Mouse (Mus musculus) embryonic fibroblast, embryonic 13.5 days (primary cell): ENCODE measurements around the gene 3110082I17Rik. TPM values are rescaled to one million over a fixed set of nuclear protein-coding genes. Genes with fewer than 3 reads are reported as not detected.

ENCODE experiments used
- H3K27ac ChIP-seq: 2 replicates; pipeline ENCODE4 v1.5.1; 2012; ENCODE audit warnings: low read length, control low read depth, inconsistent platforms; ENCODE audit not compliant: insufficient read depth
- H3K4me1 ChIP-seq: 2 replicates; pipeline ENCODE4 v1.6.1; 2011; ENCODE audit warnings: low read length; ENCODE audit not compliant: control insufficient read depth, insufficient read depth
- H3K4me3 ChIP-seq: 2 replicates; pipeline ENCODE4 v1.5.1; 2011; ENCODE audit warnings: mild to moderate bottlenecking, control low read depth, low read length; ENCODE audit not compliant: insufficient read depth
- CTCF ChIP-seq: IDR thresholded peaks from 2 replicates; pipeline ENCODE4 v1.5.1; 2011; ENCODE audit warnings: mild to moderate bottlenecking, control low read depth, low read length, moderate library complexity, borderline replicate concordance; ENCODE audit not compliant: insufficient read depth
- POLR2A ChIP-seq: IDR thresholded peaks from 2 replicates; pipeline ENCODE4 v1.6.1; 2011; ENCODE audit warnings: low read depth, mild to moderate bottlenecking, control low read depth, low read length, moderate library complexity
- polyA plus RNA-seq: library from polyadenylated mRNA; stranded (reverse); fragments of >200 nt; gene quantifications from 2 replicates; pipeline ENCODE4 v1.2.4, GENCODE M21; 2011; ENCODE audit warnings: low read depth; ENCODE audit not compliant: missing spikeins, insufficient read length

The 3110082I17Rik gene
- polyA plus RNA-seq, 1 experiment: 15.3 TPM

DNA sequence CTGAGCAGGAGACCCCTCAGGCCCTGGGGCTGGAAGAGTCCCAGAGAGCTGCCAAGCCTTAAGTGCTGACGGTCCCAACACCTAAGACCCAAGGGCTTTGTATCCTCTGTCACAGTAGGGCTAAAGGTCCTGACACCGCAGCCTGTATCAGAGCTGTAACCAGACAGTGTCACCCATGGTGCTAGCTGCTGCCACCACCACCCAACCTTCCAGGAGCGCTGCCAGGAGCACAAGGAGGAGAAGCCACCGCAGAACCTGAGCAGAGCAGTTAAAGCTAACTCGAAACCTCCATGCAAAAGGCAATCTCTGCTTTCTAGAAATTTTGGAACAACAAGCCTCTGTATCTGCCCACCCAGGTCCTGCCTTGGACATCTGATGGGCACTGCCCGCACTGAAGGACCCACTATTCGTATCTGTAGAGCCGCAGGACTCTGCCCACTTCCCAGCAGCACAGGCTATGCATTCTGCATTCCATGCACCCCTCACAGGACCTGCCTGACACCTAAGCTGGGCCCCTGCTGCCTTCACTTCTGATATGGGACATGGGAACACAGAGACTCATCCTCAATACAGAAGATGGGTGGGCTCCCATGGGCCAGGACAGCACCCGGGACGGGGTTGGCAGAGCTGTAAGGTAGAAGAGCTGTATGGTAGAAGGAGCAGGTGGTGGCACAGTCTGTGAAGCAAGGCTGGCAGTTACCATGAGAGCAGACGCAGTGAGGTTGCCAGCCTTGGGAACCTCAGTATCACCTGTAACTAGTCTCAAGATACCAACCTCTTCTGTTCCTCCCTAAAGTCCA, 19.2 kb downstream of the 3110082I17Rik start:
- TF ChIP-seq POLR2A (no peak), CTCF (no peak)

DNA sequence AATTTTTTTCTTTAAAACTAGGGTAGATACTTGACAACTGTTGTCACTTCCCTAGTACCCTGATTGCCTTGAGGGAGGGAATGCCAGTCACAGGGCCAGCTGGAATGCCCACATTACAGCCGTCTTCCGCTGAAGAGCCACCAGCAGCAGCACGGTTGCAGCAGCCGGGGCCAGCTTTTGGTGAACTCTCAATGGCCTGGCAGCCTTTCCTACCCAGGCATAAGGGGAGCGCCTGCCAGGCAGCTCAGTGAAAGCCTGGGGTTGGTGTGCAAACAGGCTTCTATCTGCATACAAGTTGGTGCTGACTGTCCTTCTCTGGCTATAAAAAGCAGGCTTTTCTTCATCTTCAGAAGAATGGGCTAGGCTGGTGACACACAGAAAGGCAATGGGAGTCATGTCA, 19.9 kb downstream of the 3110082I17Rik start:
- no peak for TF ChIP-seq POLR2A
- TF ChIP-seq CTCF: no peak
- no peak overlapping the region for H3K27ac ChIP-seq
- H3K4me1 ChIP-seq: peaks cover 3% of the 10 kb centered on the region
- no peak overlapping the region for H3K4me3 ChIP-seq

More for the DNA sequence above, 19.2 kb downstream of the 3110082I17Rik start:
- H3K4me1 ChIP-seq: peaks cover 3% of the 10 kb centered on the region
- no peak overlapping the region for H3K27ac ChIP-seq
- H3K4me3 ChIP-seq: no peak overlapping the region

DNA sequence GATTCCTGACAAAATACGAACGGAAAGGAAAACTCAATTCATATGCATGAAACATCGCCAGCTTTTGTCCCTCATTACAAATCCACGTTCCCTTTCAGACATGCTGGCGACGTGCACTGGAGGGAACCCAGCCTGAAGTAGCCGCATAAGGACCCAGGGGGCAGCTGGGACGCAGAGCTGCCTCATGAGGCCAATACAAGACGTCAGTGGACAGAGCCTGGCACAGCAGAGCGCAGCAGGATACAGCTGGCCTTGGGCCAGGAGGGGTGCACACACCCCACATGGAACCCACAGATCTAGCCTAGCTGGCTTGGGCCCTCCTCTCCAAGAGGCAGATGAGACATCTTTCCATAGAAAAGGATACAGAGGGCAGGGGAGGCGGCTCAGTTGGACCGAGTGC, 21.9 kb downstream of the 3110082I17Rik start:
- TF ChIP-seq CTCF (no peak), POLR2A (no peak)
- no peak overlapping the region for H3K4me3 ChIP-seq
- no peak overlapping the region for H3K27ac ChIP-seq
- peaks cover 3% of the 10 kb centered on the region for H3K4me1 ChIP-seq

DNA sequence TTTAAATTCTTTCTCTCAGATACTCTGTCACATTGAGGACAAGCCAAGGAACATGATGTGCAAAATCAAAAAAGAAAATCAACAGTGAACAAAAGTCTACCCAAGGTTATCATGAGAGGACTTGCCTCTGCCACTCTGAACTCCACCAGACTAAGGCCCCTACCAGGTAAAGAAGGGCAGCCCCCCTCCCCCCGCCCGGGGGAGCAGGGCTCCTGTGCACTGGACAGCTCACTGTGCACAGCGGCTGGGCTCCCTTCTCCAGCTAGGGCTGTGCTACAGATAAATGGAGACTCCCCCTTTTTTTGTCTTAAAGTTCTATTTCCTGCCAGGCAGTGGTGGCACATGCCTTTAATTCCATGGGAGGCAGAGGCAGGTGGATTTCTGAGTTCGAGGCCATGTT, 22.6 kb downstream of the 3110082I17Rik start:
- H3K4me3 ChIP-seq: no peak overlapping the region
- no peak overlapping the region for H3K27ac ChIP-seq
- H3K4me1 ChIP-seq: peaks cover 3% of the 10 kb centered on the region
- TF ChIP-seq CTCF (no peak), POLR2A (no peak)

DNA sequence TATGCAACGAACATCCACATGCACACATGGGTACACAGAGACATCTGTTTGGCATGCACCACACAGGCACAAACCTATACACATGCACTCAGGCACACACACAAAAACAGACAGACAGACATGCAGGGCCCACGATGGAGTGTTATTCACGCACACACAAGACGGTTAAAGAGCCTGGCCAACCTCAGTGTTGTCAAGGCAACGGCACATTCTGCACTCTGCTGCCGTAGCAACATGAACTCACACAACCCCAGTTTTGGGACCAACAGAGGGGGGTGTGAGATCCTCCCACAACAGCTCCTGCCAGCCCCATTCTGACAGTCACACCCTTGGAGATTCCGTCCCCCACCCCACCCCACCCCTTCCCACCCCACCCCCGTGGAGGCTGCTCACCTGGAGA, 25.4 kb downstream of the 3110082I17Rik start:
- H3K27ac ChIP-seq: no peak overlapping the region
- TF ChIP-seq CTCF (no peak), POLR2A (no peak)
- H3K4me3 ChIP-seq: no peak overlapping the region
- H3K4me1 ChIP-seq: no peaks in the 10 kb centered on the region; the same call in 1 of the 2 replicates

DNA sequence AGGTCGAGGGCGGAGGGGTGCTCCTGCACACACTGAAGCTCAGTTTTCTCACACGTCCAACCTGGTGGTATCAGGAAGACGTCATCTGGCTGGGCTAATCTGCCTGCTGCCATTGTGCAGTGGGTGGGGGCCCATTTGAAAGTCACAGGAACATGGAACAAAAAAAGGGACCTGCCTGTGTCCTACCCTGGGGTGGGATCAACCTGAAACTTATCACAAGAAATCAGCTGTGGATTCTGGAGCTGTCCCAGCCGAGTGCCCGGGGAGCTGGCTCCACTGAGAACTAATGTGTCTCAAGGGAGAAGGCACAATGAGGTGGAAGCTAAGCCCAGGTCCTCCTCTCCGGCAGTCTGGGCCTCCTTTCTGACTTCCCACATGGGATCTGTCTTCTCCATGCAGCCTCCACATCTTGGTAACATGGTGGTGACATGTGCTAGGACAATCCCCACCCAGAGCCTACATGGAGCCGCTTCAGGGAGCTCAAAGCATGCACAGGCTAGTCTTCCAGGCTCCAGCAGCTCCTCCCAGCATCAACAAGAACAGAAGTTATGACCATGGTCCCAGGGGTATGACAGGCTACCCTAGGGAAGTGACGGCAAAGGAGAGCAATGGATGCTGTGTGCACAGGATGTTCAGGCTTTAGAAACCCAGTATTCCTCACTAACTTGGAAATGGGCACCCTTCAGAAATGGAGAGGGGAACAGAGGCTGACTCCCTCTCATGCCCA, 26.3 kb downstream of the 3110082I17Rik start:
- no peaks in the 10 kb centered on the region; the same call in 1 of the 2 replicates for H3K4me1 ChIP-seq
- H3K4me3 ChIP-seq: no peak overlapping the region
- TF ChIP-seq POLR2A: no peak
- TF ChIP-seq CTCF: no peak
- no peak overlapping the region for H3K27ac ChIP-seq

DNA sequence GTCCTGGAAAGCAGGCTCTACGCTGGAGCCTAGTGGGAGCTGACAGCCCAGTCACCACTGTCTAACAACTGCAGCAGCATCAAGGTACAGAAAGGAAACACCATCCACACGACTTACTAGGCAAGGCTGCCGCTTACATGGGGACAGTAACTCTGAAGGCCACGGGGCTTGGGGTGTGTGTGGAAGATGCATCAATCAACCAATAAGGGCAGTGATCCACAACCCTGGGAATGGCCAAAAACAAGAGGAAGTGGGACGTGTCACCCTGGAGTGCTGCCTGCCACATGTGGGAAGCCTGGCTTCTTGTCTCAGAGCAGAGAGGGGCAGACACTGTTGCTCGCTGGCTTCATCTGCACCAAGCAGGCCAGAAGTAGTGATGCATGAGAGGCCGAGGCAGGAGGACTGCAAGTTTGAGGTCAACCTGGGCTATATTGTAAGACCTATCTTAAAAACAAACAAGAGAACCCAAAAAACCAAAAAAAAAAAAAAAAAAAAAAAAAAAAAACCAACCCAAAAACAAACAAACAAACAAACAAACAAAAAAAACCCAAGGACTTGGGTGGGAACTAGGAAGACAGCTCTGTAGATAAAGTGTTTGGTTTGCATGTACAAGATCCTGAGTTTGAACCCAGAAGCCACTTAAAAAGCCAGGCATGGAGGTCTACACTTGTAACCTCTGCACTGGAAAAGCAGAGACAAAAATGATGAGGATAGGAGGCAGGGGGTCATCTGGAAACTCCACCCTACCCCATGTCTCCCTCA, 27.4 kb downstream of the 3110082I17Rik start:
- no peaks in the 10 kb centered on the region for H3K4me1 ChIP-seq
- H3K4me3 ChIP-seq: no peak overlapping the region
- TF ChIP-seq POLR2A (no peak), CTCF (no peak)
- H3K27ac ChIP-seq: no peak overlapping the region

DNA sequence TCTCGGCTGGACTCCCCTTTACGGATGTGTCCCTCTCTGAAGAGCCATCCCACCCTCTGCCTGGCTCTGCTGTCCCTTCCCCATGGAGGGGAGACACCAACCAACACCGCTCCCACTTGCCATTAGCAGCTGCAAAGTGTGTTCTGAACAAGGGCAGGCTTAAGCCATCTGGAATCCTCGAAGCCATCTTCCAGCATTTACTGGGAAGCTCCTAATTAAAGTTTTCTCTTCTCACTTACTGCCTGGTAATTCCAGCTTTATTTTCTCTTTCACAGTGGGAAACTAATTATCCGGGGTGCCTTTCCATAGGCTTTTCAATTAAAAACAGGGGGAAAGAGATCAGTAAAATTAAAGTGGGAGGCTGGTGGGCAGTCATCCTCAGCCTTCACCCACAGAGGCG, 28.0 kb downstream of the 3110082I17Rik start:
- no peak overlapping the region for H3K4me3 ChIP-seq
- no peaks in the 10 kb centered on the region for H3K4me1 ChIP-seq
- TF ChIP-seq POLR2A (no peak), CTCF (no peak)
- no peak overlapping the region for H3K27ac ChIP-seq

DNA sequence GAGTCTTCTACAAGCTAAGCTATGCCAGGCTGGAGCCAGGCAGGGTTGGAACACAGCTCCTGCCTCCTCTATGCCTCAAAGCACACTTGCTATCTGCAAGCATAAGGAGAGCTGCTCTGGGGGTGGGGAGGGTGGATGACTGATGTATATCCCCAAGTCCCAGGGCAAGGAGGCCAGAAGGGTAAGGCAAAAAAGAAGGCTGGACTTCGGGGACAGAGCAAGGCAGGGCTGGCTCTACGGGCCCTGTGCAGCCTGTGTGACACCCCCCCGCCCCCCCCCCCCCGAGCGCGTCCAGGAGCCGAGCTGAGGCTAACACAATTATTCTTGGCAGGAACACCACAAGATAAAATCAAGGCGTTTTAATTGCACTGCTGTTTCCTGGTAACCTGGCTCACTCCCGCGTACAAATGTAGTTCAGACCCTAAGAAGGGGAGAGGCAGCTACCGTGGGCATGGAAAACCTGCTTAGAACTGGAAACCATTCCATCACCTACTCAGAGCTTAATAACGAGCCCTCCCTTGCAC, 30.4 kb downstream of the 3110082I17Rik start:
- no peak for TF ChIP-seq POLR2A
- TF ChIP-seq CTCF: no peak
- Histone ChIP-seq H3K4me3 (no peak overlapping the region), H3K4me1 (no peaks in the 10 kb centered on the region), H3K27ac (no peak overlapping the region)

DNA sequence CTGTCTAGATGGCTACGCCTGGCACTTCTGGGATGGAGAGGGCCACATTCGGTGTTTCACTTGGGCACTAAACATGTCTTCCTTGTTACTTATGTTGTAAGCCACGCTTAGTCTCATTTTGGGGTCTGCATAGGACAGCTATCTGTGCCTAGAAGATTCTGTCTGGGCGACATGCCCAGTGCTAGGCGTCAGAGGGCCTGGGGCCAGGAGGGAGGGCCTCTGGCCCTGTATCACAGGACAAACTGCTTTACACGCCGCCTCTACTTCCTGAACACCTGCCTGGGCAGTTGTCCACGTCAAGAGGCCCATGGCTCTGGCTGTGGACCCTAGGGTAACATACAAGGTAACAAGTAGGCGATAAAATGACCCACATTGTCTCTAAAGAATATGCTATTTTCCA, 32.3 kb downstream of the 3110082I17Rik start:
- Histone ChIP-seq H3K4me1 (no peaks in the 10 kb centered on the region; the same call in 1 of the 2 replicates), H3K4me3 (no peak overlapping the region), H3K27ac (no peak overlapping the region)
- no peak for TF ChIP-seq CTCF
